Mouse (Mus musculus) MEL (cell line): ENCODE measurements around the gene Adra1d. TPM values are rescaled to one million over a fixed set of nuclear protein-coding genes. Genes with fewer than 3 reads are reported as not detected.

ENCODE experiments used
- DNase-seq: peaks from one replicate; pipeline ENCODE4 v3.0.0; 2011; ENCODE audit warnings: low read depth, low spot score
- H3K27ac ChIP-seq: 2 replicates; pipeline ENCODE4 v1.5.1; 2012; ENCODE audit warnings: low read depth, mild to moderate bottlenecking, control low read depth, low read length, moderate library complexity; ENCODE audit not compliant: control insufficient read depth
- H3K27me3 ChIP-seq, 2 experiments: fragments of 150-350 bp in 1 of 2; sonication (generic) in 1 of 2; 2 replicates each; pipeline ENCODE4 v1.6.1; 2012; ENCODE audit warnings: low read length in 2 of 2, mild to moderate bottlenecking in 2 of 2, improper control_type of control experiment in 1 of 2, moderate library complexity in 1 of 2; ENCODE audit not compliant: insufficient read depth in 2 of 2, control insufficient read depth in 1 of 2
- H3K36me3 ChIP-seq, 2 experiments: 2 replicates each; pipeline ENCODE4 v1.6.1; 2012 to 2014; ENCODE audit warnings: low read length in 2 of 2, improper control_type of control experiment in 1 of 2, inconsistent platforms in 1 of 2, mild to moderate bottlenecking in 1 of 2; ENCODE audit not compliant: insufficient read depth in 2 of 2, control insufficient read depth in 1 of 2
- H3K4me1 ChIP-seq, 2 experiments: fragments of 150-350 bp in 1 of 2; sonication (generic) in 1 of 2; 2 replicates each; pipeline ENCODE4 v1.6.1; 2012; ENCODE audit warnings: low read length in 2 of 2, improper control_type of control experiment in 1 of 2, mild to moderate bottlenecking in 1 of 2; ENCODE audit not compliant: insufficient read depth in 2 of 2, control insufficient read depth in 1 of 2
- H3K4me3 ChIP-seq, 2 experiments: fragments of 150-350 bp in 1 of 2; sonication (generic) in 1 of 2; 2 replicates each; pipeline ENCODE4 v1.5.1; 2012; ENCODE audit warnings: low read depth in 2 of 2, low read length in 2 of 2, mild to moderate bottlenecking in 2 of 2, moderate library complexity in 2 of 2, control low read depth in 1 of 2, improper control_type of control experiment in 1 of 2; ENCODE audit not compliant: control insufficient read depth in 1 of 2, insufficient read depth in 1 of 2
- H3K79me2 ChIP-seq: 2 replicates; pipeline ENCODE4 v1.6.1; 2012; ENCODE audit warnings: mild to moderate bottlenecking, low read length, moderate library complexity; ENCODE audit not compliant: control insufficient read depth, poor library complexity, insufficient read depth
- H3K9ac ChIP-seq: 2 replicates; pipeline ENCODE4 v1.6.1; 2012; ENCODE audit warnings: low read depth, mild to moderate bottlenecking, control low read depth, low read length, moderate library complexity; ENCODE audit not compliant: control insufficient read depth, poor library complexity, severe bottlenecking
- H3K9me3 ChIP-seq: fragments of 150-350 bp; sonication (generic); replicated peaks from 2 replicates; pipeline ENCODE4 v1.6.1; 2012; ENCODE audit warnings: mild to moderate bottlenecking, low read length, improper control_type of control experiment, moderate library complexity; ENCODE audit not compliant: insufficient read depth
- BHLHE40 ChIP-seq: IDR thresholded peaks from 2 replicates; pipeline ENCODE4 v1.6.1; 2012; ENCODE audit warnings: low read depth, mild to moderate bottlenecking, inconsistent platforms, low read length, improper control_type of control experiment, borderline replicate concordance
- CHD2 ChIP-seq: IDR thresholded peaks from 2 replicates; pipeline ENCODE4 v1.6.1; 2011; ENCODE audit warnings: low read length, improper control_type of control experiment
- CTCF ChIP-seq, 3 experiments: IDR thresholded peaks in 2 of 3; conservative IDR thresholded peaks in 1 of 3; 2 replicates each; pipeline ENCODE4 v1.5.1; 2011 to 2012; ENCODE audit warnings: low read length in 3 of 3, low read depth in 2 of 3, mild to moderate bottlenecking in 2 of 3, improper control_type of control experiment in 1 of 3, inconsistent platforms in 1 of 3, mixed read lengths in 1 of 3, moderate library complexity in 1 of 3; ENCODE audit not compliant: control insufficient read depth in 1 of 3, insufficient read depth in 1 of 3, poor library complexity in 1 of 3, severe bottlenecking in 1 of 3
- ELF1 ChIP-seq: IDR thresholded peaks from 2 replicates; pipeline ENCODE4 v1.6.1; 2014; ENCODE audit warnings: low read depth, mild to moderate bottlenecking, inconsistent platforms, low read length, improper control_type of control experiment, moderate library complexity
- EP300 ChIP-seq, 2 experiments: IDR thresholded peaks; 2 replicates each; pipeline ENCODE4 v1.6.1; 2011; ENCODE audit warnings: improper control_type of control experiment in 2 of 2, low read length in 2 of 2, low read depth in 1 of 2, mild to moderate bottlenecking in 1 of 2
- ETS1 ChIP-seq: IDR thresholded peaks from 2 replicates; pipeline ENCODE4 v1.6.1; 2012; ENCODE audit warnings: low read depth, mild to moderate bottlenecking, inconsistent platforms, low read length, improper control_type of control experiment, moderate library complexity
- GATA1 ChIP-seq: IDR thresholded peaks from 2 replicates; pipeline ENCODE4 v1.6.1; 2011; ENCODE audit warnings: low read depth, low read length, improper control_type of control experiment
- JUND ChIP-seq: IDR thresholded peaks from 2 replicates; pipeline ENCODE4 v1.6.1; 2011; ENCODE audit warnings: low read depth, mild to moderate bottlenecking, improper control_type of control experiment, low read length
- KAT2A ChIP-seq: conservative IDR thresholded peaks from 2 replicates; pipeline ENCODE4 v1.6.1; 2012; ENCODE audit warnings: low read depth, low read length, improper control_type of control experiment, inconsistent platforms
- MAX ChIP-seq: IDR thresholded peaks from 2 replicates; pipeline ENCODE4 v1.6.1; 2011; ENCODE audit warnings: low read length, improper control_type of control experiment
- MAZ ChIP-seq: IDR thresholded peaks from 2 replicates; pipeline ENCODE4 v1.6.1; 2012; ENCODE audit warnings: low read depth, mild to moderate bottlenecking, inconsistent platforms, low read length, improper control_type of control experiment
- MYC ChIP-seq: IDR thresholded peaks from 2 replicates; pipeline ENCODE4 v1.6.1; 2011; ENCODE audit warnings: low read depth, mild to moderate bottlenecking, low read length, improper control_type of control experiment, moderate library complexity
- NELFE ChIP-seq: IDR thresholded peaks from 2 replicates; pipeline ENCODE4 v1.6.1; 2011; ENCODE audit warnings: low read depth, low read length, improper control_type of control experiment
- NRF1 ChIP-seq: IDR thresholded peaks from 2 replicates; pipeline ENCODE4 v1.6.1; 2014; ENCODE audit warnings: low read depth, mild to moderate bottlenecking, inconsistent platforms, low read length, improper control_type of control experiment, moderate library complexity; ENCODE audit not compliant: poor library complexity, insufficient read depth, severe bottlenecking
- POLR2A ChIP-seq, 2 experiments: IDR thresholded peaks; 2 replicates each; pipeline ENCODE4 v1.6.1; 2011 to 2012; ENCODE audit warnings: low read length in 2 of 2, mild to moderate bottlenecking in 2 of 2, control low read depth in 1 of 2, improper control_type of control experiment in 1 of 2, low read depth in 1 of 2, moderate library complexity in 1 of 2; ENCODE audit not compliant: control insufficient read depth in 1 of 2, insufficient read depth in 1 of 2, poor library complexity in 1 of 2
- POLR2AphosphoS2 ChIP-seq: IDR thresholded peaks from 2 replicates; pipeline ENCODE4 v1.6.1; 2011; ENCODE audit warnings: low read length, improper control_type of control experiment
- RAD21 ChIP-seq: IDR thresholded peaks from 2 replicates; pipeline ENCODE4 v1.6.1; 2011; ENCODE audit warnings: mild to moderate bottlenecking, low read depth, low read length, improper control_type of control experiment
- SIN3A ChIP-seq: IDR thresholded peaks from 2 replicates; pipeline ENCODE4 v1.6.1; 2012; ENCODE audit warnings: low read length, improper control_type of control experiment, inconsistent platforms
- SMC3 ChIP-seq: IDR thresholded peaks from 2 replicates; pipeline ENCODE4 v1.6.1; 2011; ENCODE audit warnings: low read depth, low read length, improper control_type of control experiment
- TAL1 ChIP-seq: IDR thresholded peaks from 2 replicates; pipeline ENCODE4 v1.6.1; 2012; ENCODE audit warnings: mild to moderate bottlenecking, inconsistent platforms, low read length, moderate library complexity, mixed read lengths
- USF1 ChIP-seq: IDR thresholded peaks from 2 replicates; pipeline ENCODE4 v1.6.1; 2014; ENCODE audit warnings: low read depth, mild to moderate bottlenecking, inconsistent platforms, low read length, improper control_type of control experiment, moderate library complexity
- USF2 ChIP-seq, 2 experiments: IDR thresholded peaks; 2 replicates each; pipeline ENCODE4 v1.6.1; 2011 to 2012; ENCODE audit warnings: improper control_type of control experiment in 2 of 2, low read length in 2 of 2, borderline replicate concordance in 1 of 2, inconsistent platforms in 1 of 2, low read depth in 1 of 2, mild to moderate bottlenecking in 1 of 2; ENCODE audit not compliant: insufficient read depth in 1 of 2
- ZNF384 ChIP-seq: IDR thresholded peaks from 2 replicates; pipeline ENCODE4 v1.6.1; 2012; ENCODE audit warnings: low read depth, mild to moderate bottlenecking, inconsistent platforms, low read length, improper control_type of control experiment
- polyA plus RNA-seq, 2 experiments: library from polyadenylated mRNA; stranded (reverse) in 1 of 2; unstranded in 1 of 2; fragments of >175 nt in 1 of 2; fragments of >200 nt in 1 of 2; gene quantifications; 2 replicates each; pipeline versions ENCODE4 v1.2.1 to v1.2.4; 2012; ENCODE audit warnings: low replicate concordance in 2 of 2, low read depth in 1 of 2; ENCODE audit not compliant: insufficient read length in 2 of 2, insufficient read depth in 1 of 2, missing spikeins in 1 of 2
- total RNA-seq: library from RNA; depleted of rRNA; stranded (reverse); fragments of 300-350 nt; gene quantifications from 2 replicates; pipeline ENCODE4 v1.2.3, GENCODE M21; 2012

Gene Adra1d
- total and polyA plus RNA-seq, 3 experiments: not detected

DNA sequence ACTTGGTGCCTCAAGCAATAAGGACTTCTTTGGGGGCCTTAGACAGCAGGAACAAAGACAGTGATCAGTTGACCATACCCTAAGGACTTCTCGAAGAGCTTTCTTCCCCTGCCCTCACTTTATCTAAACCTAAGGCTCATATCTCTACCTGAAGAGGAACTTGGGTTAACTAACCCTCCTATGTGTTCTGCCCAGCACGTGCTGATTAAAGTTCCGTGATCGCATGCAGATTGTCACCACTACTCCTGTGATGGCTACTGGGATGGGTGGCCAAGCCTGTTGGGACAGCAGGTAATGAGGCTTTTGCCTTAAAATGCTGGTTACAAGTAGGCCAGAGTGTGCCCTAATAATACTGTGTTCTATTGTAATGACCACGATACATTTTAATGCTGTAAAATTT, 26.9 kb downstream of the Adra1d start:
- H3K27ac ChIP-seq: no peak overlapping the region
- DNase-seq: peak; percentile 11
- TF ChIP-seq TAL1: no peak
- TF ChIP-seq GATA1: 0 out of 2 replicates have a peak, but pooled peaks have one; percentile 21
- TF ChIP-seq POLR2AphosphoS2: no peak
- TF ChIP-seq SIN3A: no peak
- TF ChIP-seq CHD2: no peak
- no peak for TF ChIP-seq USF2 (IDR thresholded peaks at IDR 0.05; ENCODE audit: borderline replicate concordance in 1 of 2, insufficient read depth in 1 of 2, low read depth in 1 of 2, low read length in 2 of 2)
- peak in 1 of 2 experiments; percentile 23; a peak in 1 of 4 replicates for TF ChIP-seq EP300 (IDR thresholded peaks at IDR 0.05; ENCODE audit: low read depth in 1 of 2, low read length in 2 of 2)
- TF ChIP-seq USF1: peak; percentile 20; the same call in 1 of the 2 replicates
- TF ChIP-seq BHLHE40: peak; percentile 94
- TF ChIP-seq JUND: no peak
- TF ChIP-seq ZNF384: no peak
- TF ChIP-seq MYC: no peak
- no peak for TF ChIP-seq ELF1
- peak; percentile 43; the same call in 1 of the 2 replicates for TF ChIP-seq MAX
- no peak for TF ChIP-seq NRF1
- TF ChIP-seq RAD21: no peak
- TF ChIP-seq POLR2A (IDR thresholded peaks at IDR 0.05; ENCODE audit: control insufficient read depth in 1 of 2, insufficient read depth in 1 of 2, low read depth in 1 of 2, low read length in 2 of 2, poor library complexity in 1 of 2): no peak
- no peak for TF ChIP-seq NELFE
- TF ChIP-seq ETS1: no peak
- TF ChIP-seq KAT2A: no peak
- no peak for TF ChIP-seq CTCF (IDR thresholded peaks at IDR 0.05 in 2 of 3, conservative IDR thresholded peaks at IDR 0.05 in 1 of 3; ENCODE audit: control insufficient read depth in 1 of 3, insufficient read depth in 1 of 3, low read depth in 2 of 3, low read length in 3 of 3, poor library complexity in 1 of 3, severe bottlenecking in 1 of 3)
- no peak for TF ChIP-seq SMC3
- TF ChIP-seq, all 39 proteins: peak for 5
- no peak overlapping the region for H3K9ac ChIP-seq
- no peaks in the 10 kb centered on the region; a peak in 1 of 4 replicates for H3K27me3 ChIP-seq
- H3K36me3 ChIP-seq: peaks cover 0 to 4% of the 10 kb centered on the region in 2 experiments; a peak in 1 of 4 replicates
- no peaks in the 10 kb centered on the region for H3K9me3 ChIP-seq
- H3K79me2 ChIP-seq: no peaks in the 10 kb centered on the region
- peaks cover 2 to 6% of the 10 kb centered on the region in 2 experiments; a peak in 2 of 4 replicates for H3K4me1 ChIP-seq
- no peak overlapping the region for H3K4me3 ChIP-seq

DNA sequence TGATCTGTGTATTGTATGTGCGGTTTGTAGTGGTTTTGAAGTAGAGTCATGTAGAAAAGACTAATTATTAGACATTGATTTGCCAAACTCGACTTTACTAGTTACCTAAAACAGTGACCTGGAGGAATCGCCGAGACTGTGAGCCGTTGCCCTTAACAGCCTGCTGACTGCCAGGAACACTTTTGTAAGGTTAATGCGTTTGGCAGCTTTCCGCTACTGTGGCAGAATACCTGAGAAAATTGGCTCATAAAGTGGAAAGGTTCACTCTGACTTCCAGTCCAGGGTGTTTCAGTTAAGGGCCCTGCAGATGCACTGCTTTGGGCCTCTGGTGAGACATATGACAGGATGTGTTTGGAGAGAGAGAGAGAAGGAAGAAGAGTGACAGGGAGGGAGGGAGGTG, 30.8 kb downstream of the Adra1d start:
- H3K4me1 ChIP-seq: peaks cover 2 to 6% of the 10 kb centered on the region in 2 experiments; a peak in 2 of 4 replicates
- no peak overlapping the region for H3K4me3 ChIP-seq
- no peak for DNase-seq
- no peak overlapping the region for H3K27ac ChIP-seq
- H3K79me2 ChIP-seq: no peaks in the 10 kb centered on the region
- no peak overlapping the region for H3K9ac ChIP-seq
- no peaks in the 10 kb centered on the region for H3K9me3 ChIP-seq
- no peak for TF ChIP-seq MAZ
- H3K36me3 ChIP-seq: peaks cover 0 to 4% of the 10 kb centered on the region in 2 experiments; a peak in 1 of 4 replicates
- H3K27me3 ChIP-seq: no peaks in the 10 kb centered on the region; a peak in 1 of 4 replicates
